Mouse (Mus musculus): Measurements from ENCODE around the gene Adgrl3. TPM values are rescaled to one million over a fixed set of nuclear protein-coding genes. Genes with fewer than 3 reads are reported as not detected.
A peak's percentile ranks its signal among the peaks of the same experiment; 100 is the strongest.

Gene Adgrl3
- polyA plus RNA-seq, 1 experiment from 2014 or later, result 15.0 TPM

DNA sequence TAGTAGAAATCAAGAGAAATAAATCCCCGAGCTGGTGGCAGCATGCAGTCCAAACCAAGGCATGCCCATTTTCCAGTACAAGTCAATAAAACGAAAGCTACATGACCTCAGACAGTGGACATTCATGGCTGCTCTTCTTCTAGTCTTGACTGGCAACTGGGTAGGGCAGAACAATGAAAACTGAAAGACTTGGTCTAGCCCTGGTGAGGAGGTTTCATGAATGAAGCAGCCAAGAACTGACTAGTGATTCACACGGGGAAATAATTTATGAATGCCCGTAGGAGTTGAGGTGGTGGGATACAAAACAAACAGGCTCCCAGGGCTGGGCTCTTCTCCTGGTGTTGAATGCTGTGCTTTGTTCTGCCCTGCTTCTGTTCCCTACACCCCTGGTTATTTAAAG is 34.7 kb downstream of the Adgrl3 start:
- no peaks in the 10 kb centered on the region for H3K4me1 ChIP-seq
- H3K9me3 ChIP-seq (replicated peaks), result no peaks in the 10 kb centered on the region
- WGBS, result 83% methylated on average over 4 of the region's 4 CpGs
- no peak overlapping the region for H3K27ac ChIP-seq
- no peak overlapping the region for H3K4me3 ChIP-seq
- DNase-seq (ENCODE audit: low spot score), result no peak
- H3K27me3 ChIP-seq (ENCODE audit: low read depth, poor library complexity, severe bottlenecking), result no peaks in the 10 kb centered on the region
- H3K36me3 ChIP-seq, result no peaks in the 10 kb centered on the region

GRCm38 (mm10) chr5:81055253-81055652 is 35.3 kb downstream of the Adgrl3 start:
- Histone ChIP-seq H3K27me3 (ENCODE audit: low read depth, poor library complexity, severe bottlenecking) (no peaks in the 10 kb centered on the region), H3K27ac (no peak overlapping the region), H3K4me1 (no peaks in the 10 kb centered on the region), H3K9me3 (replicated peaks) (no peaks in the 10 kb centered on the region), H3K36me3 (no peaks in the 10 kb centered on the region), H3K4me3 (no peak overlapping the region)
- WGBS, result 82% methylated on average over 2 of the region's 2 CpGs
- no peak for DNase-seq (ENCODE audit: low spot score)

DNA sequence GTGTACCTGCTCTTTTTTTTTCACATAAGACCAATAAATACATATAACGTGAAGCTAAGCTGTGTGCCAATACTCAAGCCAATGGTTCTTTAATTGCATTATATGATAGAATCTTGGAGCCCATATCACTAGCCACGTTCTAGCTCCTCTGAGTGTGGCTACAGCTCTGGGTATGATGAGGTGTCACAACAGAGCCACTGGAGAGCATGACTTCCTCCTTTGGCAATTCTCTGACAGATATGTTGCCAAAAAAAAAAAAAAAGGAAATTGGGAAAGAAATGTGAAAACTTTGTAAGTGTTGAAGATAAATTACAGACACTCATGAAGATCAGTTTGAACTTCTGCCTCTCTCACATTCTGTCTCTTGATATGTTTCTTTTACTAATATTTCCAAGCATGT is 38.2 kb downstream of the Adgrl3 start:
- Histone ChIP-seq H3K36me3 (no peaks in the 10 kb centered on the region), H3K4me1 (no peaks in the 10 kb centered on the region), H3K4me3 (no peak overlapping the region), H3K27me3 (ENCODE audit: low read depth, poor library complexity, severe bottlenecking) (no peaks in the 10 kb centered on the region), H3K9me3 (replicated peaks) (no peaks in the 10 kb centered on the region), H3K27ac (no peak overlapping the region)
- 84% methylated on average over 2 of the region's 2 CpGs for WGBS
- DNase-seq (ENCODE audit: low spot score), result no peak

GRCm38 (mm10) chr5:81060950-81061349 is 41.0 kb downstream of the Adgrl3 start:
- Histone ChIP-seq H3K36me3 (no peaks in the 10 kb centered on the region), H3K4me1 (no peaks in the 10 kb centered on the region), H3K4me3 (no peak overlapping the region), H3K27me3 (ENCODE audit: low read depth, poor library complexity, severe bottlenecking) (no peaks in the 10 kb centered on the region), H3K9me3 (replicated peaks) (no peaks in the 10 kb centered on the region), H3K27ac (no peak overlapping the region)
- no peak for DNase-seq (ENCODE audit: low spot score)
- WGBS, result 89% methylated on average over 2 of the region's 2 CpGs

GRCm38 (mm10) chr5:81061386-81061785 is 41.4 kb downstream of the Adgrl3 start:
- no peak for DNase-seq (ENCODE audit: low spot score)
- Histone ChIP-seq H3K36me3 (no peaks in the 10 kb centered on the region), H3K27ac (no peak overlapping the region), H3K4me1 (no peaks in the 10 kb centered on the region), H3K27me3 (ENCODE audit: low read depth, poor library complexity, severe bottlenecking) (no peaks in the 10 kb centered on the region), H3K4me3 (no peak overlapping the region), H3K9me3 (replicated peaks) (no peaks in the 10 kb centered on the region)

GRCm38 (mm10) chr5:81064026-81064425 is 44.1 kb downstream of the Adgrl3 start:
- peaks cover 20% of the 10 kb centered on the region for H3K4me1 ChIP-seq
- H3K9me3 ChIP-seq (replicated peaks), result no peaks in the 10 kb centered on the region
- H3K36me3 ChIP-seq, result no peaks in the 10 kb centered on the region
- H3K4me3 ChIP-seq, result no peak overlapping the region
- no peak overlapping the region for H3K27ac ChIP-seq
- no peaks in the 10 kb centered on the region for H3K27me3 ChIP-seq (ENCODE audit: low read depth, poor library complexity, severe bottlenecking)
- no peak for DNase-seq (ENCODE audit: low spot score)
- WGBS, result 87% methylated on average over 2 of the region's 2 CpGs

DNA sequence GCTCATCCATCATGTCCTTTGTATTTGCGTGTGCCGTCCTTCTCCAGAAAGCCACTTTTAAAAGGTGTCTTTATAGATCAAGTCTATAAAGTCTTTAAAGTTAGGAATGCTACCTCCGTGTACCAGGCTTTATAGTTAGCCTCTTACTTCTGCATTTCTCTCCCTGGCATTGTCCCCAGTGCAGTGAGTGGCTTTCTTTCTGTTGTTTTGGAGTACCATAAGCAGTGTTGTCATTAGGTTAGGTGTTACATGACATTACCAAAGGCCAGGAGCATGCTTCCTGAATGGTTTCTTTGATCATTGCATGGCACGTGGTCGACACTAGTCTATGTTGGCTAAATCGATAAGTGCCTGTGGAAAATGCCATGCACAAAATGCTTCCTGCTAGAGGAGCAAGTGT is 48.2 kb downstream of the Adgrl3 start:
- H3K27ac ChIP-seq, result 0 out of 2 replicates have a peak overlapping the region, but pooled peaks have one; percentile 6
- no peak overlapping the region for H3K4me3 ChIP-seq
- H3K36me3 ChIP-seq, result no peaks in the 10 kb centered on the region
- DNase-seq (ENCODE audit: low spot score), result peak; percentile 32
- H3K27me3 ChIP-seq (ENCODE audit: low read depth, poor library complexity, severe bottlenecking), result no peaks in the 10 kb centered on the region
- WGBS, result 34% methylated on average over 6 of the region's 6 CpGs
- no peaks in the 10 kb centered on the region for H3K9me3 ChIP-seq (replicated peaks)
- H3K4me1 ChIP-seq, result peaks cover 21% of the 10 kb centered on the region

DNA sequence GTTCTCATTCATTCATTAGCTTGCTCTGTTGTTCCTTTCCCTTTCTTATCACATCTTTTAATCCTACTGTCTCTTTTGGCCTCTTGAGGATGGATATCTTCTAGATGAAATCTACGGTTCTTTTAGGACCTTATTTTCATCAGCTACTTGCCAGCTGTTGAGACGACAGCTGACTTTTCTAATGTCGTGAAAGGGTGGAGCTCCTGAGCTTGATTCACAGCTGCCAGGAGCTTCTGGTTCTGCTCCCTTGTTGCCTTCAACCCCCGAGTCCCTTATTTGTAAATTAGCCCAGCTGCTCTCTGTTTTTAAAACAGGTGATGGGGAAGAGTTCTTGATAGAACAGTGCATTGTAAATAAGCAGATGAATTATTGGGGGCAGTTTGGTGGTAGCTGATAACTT is 48.9 kb downstream of the Adgrl3 start:
- 33% methylated on average over 4 of the region's 4 CpGs for WGBS
- no peaks in the 10 kb centered on the region for H3K9me3 ChIP-seq (replicated peaks)
- H3K27me3 ChIP-seq (ENCODE audit: low read depth, poor library complexity, severe bottlenecking), result no peaks in the 10 kb centered on the region
- no peak overlapping the region for H3K27ac ChIP-seq
- no peak overlapping the region for H3K4me3 ChIP-seq
- H3K4me1 ChIP-seq, result peaks cover 21% of the 10 kb centered on the region
- no peak for DNase-seq (ENCODE audit: low spot score)
- no peaks in the 10 kb centered on the region for H3K36me3 ChIP-seq

DNA sequence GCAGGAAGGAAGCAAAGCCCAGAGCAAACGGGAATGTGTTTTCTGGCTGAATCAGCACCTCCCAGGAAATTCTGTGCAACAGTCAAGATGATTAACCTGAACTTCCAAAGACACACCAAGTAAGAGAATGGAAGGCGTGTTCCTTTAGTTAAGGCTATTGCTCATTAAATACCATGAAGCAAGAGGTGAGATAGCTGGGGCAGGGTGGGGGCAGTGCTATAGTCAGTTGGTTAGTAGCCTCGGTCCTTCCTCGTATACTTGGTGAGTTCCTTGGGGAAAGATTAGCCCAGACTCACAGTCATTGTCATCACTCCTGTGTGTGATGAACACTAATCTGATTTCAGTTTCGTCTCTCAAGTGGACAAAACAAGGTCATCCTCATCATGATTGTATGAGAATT is 53.0 kb downstream of the Adgrl3 start:
- DNase-seq (ENCODE audit: low spot score), result no peak
- Histone ChIP-seq H3K36me3 (no peaks in the 10 kb centered on the region), H3K4me1 (peaks cover 16% of the 10 kb centered on the region), H3K4me3 (no peak overlapping the region), H3K9me3 (replicated peaks) (no peaks in the 10 kb centered on the region), H3K27me3 (ENCODE audit: low read depth, poor library complexity, severe bottlenecking) (no peaks in the 10 kb centered on the region), H3K27ac (no peak overlapping the region)
- 85% methylated on average over 5 of the region's 5 CpGs for WGBS

DNA sequence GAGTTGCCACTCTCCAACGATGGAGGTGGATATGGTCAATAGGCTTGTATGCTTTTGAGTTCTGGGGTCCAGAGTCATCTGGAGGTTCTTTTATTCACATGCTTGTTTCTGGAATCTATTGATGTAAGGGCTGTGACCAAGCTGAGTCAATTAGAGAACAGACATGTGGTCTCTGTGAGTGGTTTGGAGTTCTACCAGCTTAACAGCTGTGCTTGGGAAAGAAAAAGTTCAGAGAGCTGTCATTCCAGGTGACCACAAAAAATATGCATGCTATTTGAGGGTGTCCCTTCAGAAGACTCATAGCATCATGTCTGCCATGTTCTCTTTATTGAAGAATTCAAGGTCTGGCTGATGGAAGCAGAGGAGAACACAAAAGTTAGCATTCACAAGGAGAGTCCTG is 53.9 kb downstream of the Adgrl3 start:
- H3K9me3 ChIP-seq (replicated peaks), result no peaks in the 10 kb centered on the region
- H3K4me3 ChIP-seq, result no peak overlapping the region
- WGBS, result 86% methylated on average over 1 of the region's 1 CpGs
- no peak for DNase-seq (ENCODE audit: low spot score)
- peaks cover 6% of the 10 kb centered on the region for H3K4me1 ChIP-seq
- H3K36me3 ChIP-seq, result no peaks in the 10 kb centered on the region
- H3K27ac ChIP-seq, result no peak overlapping the region
- H3K27me3 ChIP-seq (ENCODE audit: low read depth, poor library complexity, severe bottlenecking), result no peaks in the 10 kb centered on the region

DNA sequence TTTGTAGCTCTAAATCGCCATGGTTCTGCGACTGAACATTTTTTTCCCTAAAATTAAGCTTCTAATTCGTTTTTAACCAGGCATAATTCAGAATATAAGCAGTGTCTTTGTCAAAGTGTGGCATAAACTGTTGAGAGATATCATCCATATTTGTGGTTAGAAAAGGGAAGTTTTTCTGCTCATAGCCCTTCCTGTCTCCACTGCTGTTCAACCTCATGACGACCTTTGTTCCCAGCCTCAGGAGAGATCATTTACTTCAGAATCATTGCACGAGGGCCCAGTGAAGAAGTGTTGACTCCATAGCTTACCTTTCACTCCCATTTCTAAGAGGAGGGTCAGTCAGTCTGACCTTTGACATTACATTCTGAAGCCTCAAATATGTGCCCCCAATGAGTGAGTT is 56.4 kb downstream of the Adgrl3 start:
- 77% methylated on average over 5 of the region's 5 CpGs for whole genome bisulfite sequencing
- H3K4me1 ChIP-seq, result peaks cover 3% of the 10 kb centered on the region; the same call in 1 of the 2 replicates
- H3K36me3 ChIP-seq, result no peaks in the 10 kb centered on the region
- H3K27me3 ChIP-seq (ENCODE audit: low read depth, poor library complexity, severe bottlenecking), result no peaks in the 10 kb centered on the region
- no peaks in the 10 kb centered on the region for H3K9me3 ChIP-seq (replicated peaks)
- H3K4me3 ChIP-seq, result no peak overlapping the region
- H3K27ac ChIP-seq, result no peak overlapping the region
- DNase-seq (ENCODE audit: low spot score), result no peak

- H3K27me3 ChIP-seq (ENCODE audit: low read depth, poor library complexity, severe bottlenecking), result no peaks in the 10 kb centered on the region
- no peaks in the 10 kb centered on the region for H3K9me3 ChIP-seq (replicated peaks)
- no peak overlapping the region for H3K4me3 ChIP-seq
- WGBS, result 88% methylated on average over 7 of the region's 7 CpGs
- H3K27ac ChIP-seq, result no peak overlapping the region
- H3K4me1 ChIP-seq, result peaks cover 3% of the 10 kb centered on the region; the same call in 1 of the 2 replicates
- DNase-seq (ENCODE audit: low spot score), result no peak
- H3K36me3 ChIP-seq, result no peaks in the 10 kb centered on the region
Observed at GRCm38 (mm10) chr5:81077031-81077430, 57.1 kb downstream of the Adgrl3 start.

- Histone ChIP-seq H3K27ac (no peak overlapping the region), H3K36me3 (no peaks in the 10 kb centered on the region), H3K9me3 (replicated peaks) (no peaks in the 10 kb centered on the region), H3K4me3 (no peak overlapping the region), H3K27me3 (ENCODE audit: low read depth, poor library complexity, severe bottlenecking) (no peaks in the 10 kb centered on the region), H3K4me1 (peaks cover 3% of the 10 kb centered on the region; the same call in 1 of the 2 replicates)
- WGBS, result 88% methylated on average over 1 of the region's 1 CpGs
- no peak for DNase-seq (ENCODE audit: low spot score)
Observed at GRCm38 (mm10) chr5:81077990-81078389, 58.1 kb downstream of the Adgrl3 start.

DNA sequence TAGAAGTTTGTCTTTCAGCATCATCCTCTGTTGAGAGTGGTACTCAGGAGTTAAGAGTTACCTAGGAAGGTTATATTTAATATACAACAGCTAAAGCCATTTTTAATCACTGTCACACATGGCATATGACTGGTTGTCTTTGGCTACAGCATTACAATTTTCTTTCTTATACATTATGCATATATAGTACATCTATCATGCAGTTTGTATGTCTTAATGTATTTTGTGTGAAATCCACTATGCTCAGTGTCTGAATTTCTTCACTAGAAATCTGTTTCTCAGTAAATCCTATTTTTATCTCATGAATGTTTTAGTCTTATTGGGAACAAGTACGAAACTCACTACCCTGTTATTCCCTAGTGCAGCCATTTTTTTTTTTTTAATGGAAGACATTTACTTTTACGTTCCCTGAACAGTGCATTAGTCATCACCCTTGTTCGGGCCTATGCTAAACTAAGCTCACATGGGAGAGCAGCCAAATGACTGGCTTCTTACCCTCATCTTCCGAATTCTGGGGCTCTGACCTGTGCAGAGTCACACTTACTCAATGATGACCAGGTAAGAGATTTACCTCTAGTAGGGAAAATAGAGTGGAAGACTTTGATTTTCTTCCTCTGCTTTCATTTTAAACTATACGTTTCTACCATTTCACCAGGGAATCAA is 63.9 kb downstream of the Adgrl3 start:
- 88% methylated on average over 5 of the region's 5 CpGs for WGBS

More for the DNA sequence above, 63.9 kb downstream of the Adgrl3 start:
- H3K9me3 ChIP-seq (replicated peaks), result no peaks in the 10 kb centered on the region
- no peak overlapping the region for H3K27ac ChIP-seq
- H3K4me1 ChIP-seq, result no peaks in the 10 kb centered on the region
- no peaks in the 10 kb centered on the region for H3K27me3 ChIP-seq (ENCODE audit: low read depth, poor library complexity, severe bottlenecking)
- H3K36me3 ChIP-seq, result no peaks in the 10 kb centered on the region
- no peak for DNase-seq (ENCODE audit: low spot score)
- H3K4me3 ChIP-seq, result no peak overlapping the region

Data from limb, embryonic 10.5 days (tissue).